Mouse (Mus musculus) limb, embryonic 14.5 days (tissue): ENCODE measurements around the gene Tmem161a. TPM values are rescaled to one million over a fixed set of nuclear protein-coding genes. Genes with fewer than 3 reads are reported as not detected.

Source experiments
- ATAC-seq: fragments of 200-750 bp; cut with Nextera tagmentation; 2 replicates; pipeline ENCODE4 v1.8.0; 2017; ENCODE audit warnings: low read depth, moderate number of reproducible peaks, moderate TSS enrichment; ENCODE audit not compliant: low FRiP score
- DNase-seq: peaks from one replicate; pipeline ENCODE4 v3.0.0-alpha.2; 2015; ENCODE audit warnings: low spot score
- H3K27ac ChIP-seq: fragments of 300-500 bp; sonication (generic); replicated peaks from 2 replicates; pipeline ENCODE4 v1.5.1; 2014; ENCODE audit warnings: low read depth, mild to moderate bottlenecking, low read length, moderate library complexity, mixed read lengths
- H3K27me3 ChIP-seq: fragments of 300-500 bp; sonication (generic); 2 replicates; pipeline ENCODE4 v1.6.1; 2014; ENCODE audit warnings: low read length, mixed read lengths; ENCODE audit not compliant: control insufficient read depth, insufficient read depth
- H3K36me3 ChIP-seq: fragments of 300-500 bp; sonication (generic); 2 replicates; pipeline ENCODE4 v1.6.1; 2014; ENCODE audit warnings: mild to moderate bottlenecking, low read length, moderate library complexity, mixed read lengths; ENCODE audit not compliant: control insufficient read depth, insufficient read depth
- H3K4me1 ChIP-seq: fragments of 300-500 bp; sonication (generic); 2 replicates; pipeline ENCODE4 v1.6.1; 2014; ENCODE audit warnings: antibody characterized with exemption, low read length, mixed read lengths; ENCODE audit not compliant: control insufficient read depth, insufficient read depth
- H3K4me2 ChIP-seq: fragments of 300-500 bp; sonication (generic); replicated peaks from 2 replicates; pipeline ENCODE4 v1.6.1; 2014; ENCODE audit warnings: low read depth, mild to moderate bottlenecking, low read length, moderate library complexity; ENCODE audit not compliant: severe bottlenecking
- H3K4me3 ChIP-seq: fragments of 300-500 bp; sonication (generic); replicated peaks from 2 replicates; pipeline ENCODE4 v1.5.1; 2014; ENCODE audit warnings: low read length
- H3K9ac ChIP-seq: fragments of 300-500 bp; sonication (generic); 2 replicates; pipeline ENCODE4 v1.6.1; 2014; ENCODE audit warnings: mild to moderate bottlenecking, low read depth, low read length, moderate library complexity; ENCODE audit not compliant: severe bottlenecking
- H3K9me3 ChIP-seq: fragments of 300-500 bp; sonication (generic); 2 replicates; pipeline ENCODE4 v1.6.1; 2016; ENCODE audit warnings: low read length; ENCODE audit not compliant: control insufficient read depth
- POLR2A ChIP-seq: fragments of 200-500 bp; IDR thresholded peaks from 2 replicates; pipeline ENCODE4 v1.8.0; 2012; ENCODE audit warnings: inconsistent platforms, mild to moderate bottlenecking, moderate library complexity, borderline replicate concordance; ENCODE audit not compliant: insufficient read depth, insufficient read length; ENCODE audit errors: extremely low read depth
- WGBS: fragments of 180-500 bp; shearing (Covaris S2); extraction: QIAGEN DNeasy Blood & Tissue Kit; methylation state at CpG from one replicate; pipeline ENCODE4 v1.1.7; 2014; 5-methylcytosine and 5-hydroxymethylcytosine counted together
- polyA plus RNA-seq, 2 experiments: library from polyadenylated mRNA; depleted of rRNA in 1 of 2; stranded (reverse) in 1 of 2; unstranded in 1 of 2; fragments of >200 nt; fragmentation: Nextera tagmentation in 1 of 2; extraction: Ambion mirVana in 1 of 2; gene quantifications; 2 replicates each; pipeline versions ENCODE4 v1.2.1 to v1.2.3; 2012 to 2014

Gene Tmem161a
- polyA plus RNA-seq, 2 experiments = 49.9 to 151 TPM

DNA sequence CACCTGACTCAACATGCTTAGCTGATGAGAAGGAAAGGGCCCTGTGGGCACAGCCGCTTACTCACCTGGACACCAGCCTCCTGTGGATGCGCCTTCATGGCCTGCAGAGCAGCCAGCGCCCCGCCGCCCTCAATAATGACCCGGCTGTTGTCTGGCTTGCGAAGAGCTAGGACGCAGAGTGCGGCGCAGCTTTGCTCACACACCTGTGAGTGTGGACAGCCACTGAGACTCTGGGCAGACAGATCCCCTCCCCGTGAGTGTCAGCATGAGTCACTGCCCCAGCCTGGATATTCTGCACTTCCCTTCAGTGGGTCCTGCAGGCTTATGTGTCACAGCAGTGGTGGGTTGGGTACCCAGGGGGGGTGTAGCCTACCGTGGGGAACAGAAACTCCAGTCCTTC, 49.9 kb downstream of the Tmem161a start:
- H3K9me3 ChIP-seq = no peaks in the 10 kb centered on the region
- H3K4me2 ChIP-seq = no peak overlapping the region
- H3K36me3 ChIP-seq = peaks cover 20% of the 10 kb centered on the region
- ATAC-seq (no peak), DNase-seq (no peak)
- H3K9ac ChIP-seq = no peak overlapping the region
- H3K4me1 ChIP-seq = no peaks in the 10 kb centered on the region
- H3K27ac ChIP-seq = no peak overlapping the region
- TF ChIP-seq POLR2A = no peak
- H3K4me3 ChIP-seq = no peak overlapping the region
- no peaks in the 10 kb centered on the region for H3K27me3 ChIP-seq
- WGBS = 91% methylated on average over 11 of the region's 12 CpGs

DNA sequence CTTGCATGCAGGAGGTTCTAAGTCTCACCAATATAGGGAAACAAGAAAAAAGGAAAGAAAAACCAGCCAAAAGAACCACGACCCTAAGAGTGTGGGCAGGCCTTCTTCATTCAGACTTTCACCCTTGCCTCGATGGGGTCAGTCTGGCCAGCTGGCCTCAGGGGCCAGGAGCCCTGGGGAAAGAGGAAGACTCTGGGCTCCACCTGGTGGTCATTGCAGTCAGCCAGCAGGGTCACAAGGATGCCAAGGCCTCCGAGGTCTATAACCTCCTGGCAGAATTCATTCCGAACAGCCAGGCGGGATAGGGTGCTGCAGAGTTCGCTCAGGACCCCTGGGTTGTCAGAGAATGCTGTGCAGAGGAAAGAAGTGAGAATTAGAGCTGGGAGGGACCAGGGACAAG, 51.2 kb downstream of the Tmem161a start:
- H3K9ac ChIP-seq = no peak overlapping the region
- peaks cover 23% of the 10 kb centered on the region for H3K36me3 ChIP-seq
- H3K4me3 ChIP-seq = no peak overlapping the region
- no peak for DNase-seq
- WGBS = 52% methylated on average over 6 of the region's 6 CpGs
- no peaks in the 10 kb centered on the region for H3K9me3 ChIP-seq
- no peaks in the 10 kb centered on the region for H3K27me3 ChIP-seq
- no peak for TF ChIP-seq POLR2A
- H3K4me1 ChIP-seq = no peaks in the 10 kb centered on the region
- ATAC-seq = no peak
- no peak overlapping the region for H3K4me2 ChIP-seq
- no peak overlapping the region for H3K27ac ChIP-seq

DNA sequence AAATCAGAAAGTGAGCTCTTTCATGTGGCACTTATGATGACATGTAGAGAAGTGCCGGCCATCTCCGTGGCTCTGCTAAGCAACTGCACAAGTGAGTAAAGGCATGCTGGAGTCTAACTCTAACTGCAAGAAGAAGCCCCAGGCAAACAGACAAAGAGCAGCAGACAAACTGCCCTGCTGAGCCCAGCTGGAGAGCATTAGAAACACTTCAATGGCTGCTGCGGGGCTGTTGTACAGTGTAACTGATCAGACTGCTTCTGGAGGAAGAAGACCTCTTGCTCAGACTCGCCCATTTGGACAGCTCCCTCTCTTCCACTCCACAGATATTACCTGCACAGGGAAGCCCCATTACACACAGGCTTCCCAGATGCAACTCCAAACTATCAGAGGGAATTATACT, 55.8 kb downstream of the Tmem161a start:
- no peak for TF ChIP-seq POLR2A
- ATAC-seq (no peak), DNase-seq (no peak)
- Histone ChIP-seq H3K4me2 (no peak overlapping the region), H3K27me3 (no peaks in the 10 kb centered on the region), H3K9ac (no peak overlapping the region), H3K9me3 (no peaks in the 10 kb centered on the region), H3K27ac (no peak overlapping the region), H3K4me3 (no peak overlapping the region), H3K36me3 (peaks cover 34% of the 10 kb centered on the region), H3K4me1 (no peaks in the 10 kb centered on the region)
- 71% methylated on average over 4 of the region's 4 CpGs for WGBS

DNA sequence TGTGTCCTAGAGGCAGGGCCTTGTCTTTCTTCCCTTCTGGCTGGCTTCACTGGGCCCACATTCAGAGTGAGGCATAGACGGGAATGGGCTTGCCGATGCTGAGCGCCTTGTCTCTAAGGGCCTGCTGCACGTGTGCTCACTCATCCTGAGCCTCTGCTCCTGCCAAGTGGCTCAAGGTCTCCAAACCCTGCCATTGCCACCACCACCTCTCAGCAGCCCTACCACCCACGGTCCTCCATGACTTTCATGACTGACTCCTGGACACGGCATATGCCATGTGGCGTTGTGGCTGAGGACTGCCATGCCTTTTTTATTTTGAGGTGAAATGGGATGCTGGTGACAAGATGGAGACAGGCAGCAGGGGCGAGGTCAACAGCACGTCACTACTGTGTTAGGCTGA, 58.7 kb downstream of the Tmem161a start:
- no peak overlapping the region for H3K4me2 ChIP-seq
- peaks cover 12% of the 10 kb centered on the region for H3K4me1 ChIP-seq
- no peak for TF ChIP-seq POLR2A
- 92% methylated on average over 9 of the region's 9 CpGs for WGBS
- ATAC-seq (no peak), DNase-seq (no peak)
- H3K27me3 ChIP-seq = no peaks in the 10 kb centered on the region
- no peak overlapping the region for H3K4me3 ChIP-seq
- no peak overlapping the region for H3K27ac ChIP-seq
- H3K9me3 ChIP-seq = no peaks in the 10 kb centered on the region
- H3K9ac ChIP-seq = 0 out of 2 replicates have a peak overlapping the region, but pooled peaks have one; percentile 3
- peaks cover 22% of the 10 kb centered on the region; the same call in 1 of the 2 replicates for H3K36me3 ChIP-seq

Other genes starting within 250 kb of the Tmem161a start
- 49.2 and 62.3 TPM in 2 replicates for gene Gatad2a, start 176.0 kb upstream of the Tmem161a start, polyA plus RNA-seq (2012; rRNA removed)
- gene Gatad2a, start 176.0 kb upstream of the Tmem161a start, polyA plus RNA-seq (2014; fragmentation: Nextera tagmentation; extraction: Ambion mirVana) = 65.0 and 78.3 TPM in 2 replicates
- gene Mau2, start 129.6 kb upstream of the Tmem161a start, polyA plus RNA-seq (2012; rRNA removed) = 85.5 and 124 TPM in 2 replicates
- gene Mau2, start 129.6 kb upstream of the Tmem161a start, polyA plus RNA-seq (2014; fragmentation: Nextera tagmentation; extraction: Ambion mirVana) = 50.5 and 51.8 TPM in 2 replicates
- 21.3 and 25.4 TPM in 2 replicates for gene Sugp1, start 129.5 kb upstream of the Tmem161a start, polyA plus RNA-seq (2012; rRNA removed)
- gene Sugp1, start 129.5 kb upstream of the Tmem161a start, polyA plus RNA-seq (2014; fragmentation: Nextera tagmentation; extraction: Ambion mirVana) = 32.6 and 34.4 TPM in 2 replicates
- gene Tm6sf2, start 99.4 kb upstream of the Tmem161a start, polyA plus RNA-seq (2012; rRNA removed) = 5.2 and 7.2 TPM in 2 replicates
- gene Tm6sf2, start 99.4 kb upstream of the Tmem161a start, polyA plus RNA-seq (2014; fragmentation: Nextera tagmentation; extraction: Ambion mirVana) = 0.54 and 1.2 TPM in 2 replicates
- 0.23 and 0.38 TPM in 2 replicates for gene Hapln4, start 88.9 kb upstream of the Tmem161a start, polyA plus RNA-seq (2012; rRNA removed)
- 0.41 TPM in 1 of 2 replicates, not detected in the other for gene Hapln4, start 88.9 kb upstream of the Tmem161a start, polyA plus RNA-seq (2014; fragmentation: Nextera tagmentation; extraction: Ambion mirVana)
- 0.58 and 0.59 TPM in 2 replicates for gene Ncan, start 51.5 kb upstream of the Tmem161a start, polyA plus RNA-seq (2012; rRNA removed)
- gene Ncan, start 51.5 kb upstream of the Tmem161a start, polyA plus RNA-seq (2014; fragmentation: Nextera tagmentation; extraction: Ambion mirVana) = 0.25 and 0.48 TPM in 2 replicates
- 17.4 and 19.3 TPM in 2 replicates for gene Nr2c2ap, start 41.0 kb upstream of the Tmem161a start, polyA plus RNA-seq (2012; rRNA removed)
- 18.3 and 20.8 TPM in 2 replicates for gene Nr2c2ap, start 41.0 kb upstream of the Tmem161a start, polyA plus RNA-seq (2014; fragmentation: Nextera tagmentation; extraction: Ambion mirVana)
- 33.5 and 38.6 TPM in 2 replicates for gene Rfxank, start 33.2 kb upstream of the Tmem161a start, polyA plus RNA-seq (2012; rRNA removed)
- 17.6 and 17.8 TPM in 2 replicates for gene Rfxank, start 33.2 kb upstream of the Tmem161a start, polyA plus RNA-seq (2014; fragmentation: Nextera tagmentation; extraction: Ambion mirVana)
- gene Borcs8, start 32.9 kb upstream of the Tmem161a start, polyA plus RNA-seq (2012; rRNA removed) = 84.2 and 89.1 TPM in 2 replicates
- gene Borcs8, start 32.9 kb upstream of the Tmem161a start, polyA plus RNA-seq (2014; fragmentation: Nextera tagmentation; extraction: Ambion mirVana) = 61.4 and 61.8 TPM in 2 replicates
- 0.67 and 0.82 TPM in 2 replicates for gene Mef2b, start 32.6 kb upstream of the Tmem161a start, polyA plus RNA-seq (2012; rRNA removed)
- gene Mef2b, start 32.6 kb upstream of the Tmem161a start, polyA plus RNA-seq (2014; fragmentation: Nextera tagmentation; extraction: Ambion mirVana) = 0.37 TPM in 1 of 2 replicates, not detected in the other
- gene Slc25a42, start 39.9 kb downstream of the Tmem161a start, polyA plus RNA-seq (2012; rRNA removed) = 23.6 and 27.9 TPM in 2 replicates
- 3.6 and 4.1 TPM in 2 replicates for gene Slc25a42, start 39.9 kb downstream of the Tmem161a start, polyA plus RNA-seq (2014; fragmentation: Nextera tagmentation; extraction: Ambion mirVana)
- gene Sugp2, start 61.9 kb downstream of the Tmem161a start, polyA plus RNA-seq (2012; rRNA removed) = 78.7 and 84.4 TPM in 2 replicates
- gene Sugp2, start 61.9 kb downstream of the Tmem161a start, polyA plus RNA-seq (2014; fragmentation: Nextera tagmentation; extraction: Ambion mirVana) = 30.6 and 33.8 TPM in 2 replicates
- gene Armc6, start 62.1 kb downstream of the Tmem161a start, polyA plus RNA-seq (2012; rRNA removed) = 35.0 and 42.3 TPM in 2 replicates
- gene Armc6, start 62.1 kb downstream of the Tmem161a start, polyA plus RNA-seq (2014; fragmentation: Nextera tagmentation; extraction: Ambion mirVana) = 22.8 and 26.8 TPM in 2 replicates
- 81.2 and 81.3 TPM in 2 replicates for gene Homer3, start 110.5 kb downstream of the Tmem161a start, polyA plus RNA-seq (2012; rRNA removed)
- gene Homer3, start 110.5 kb downstream of the Tmem161a start, polyA plus RNA-seq (2014; fragmentation: Nextera tagmentation; extraction: Ambion mirVana) = 38.2 and 43.9 TPM in 2 replicates
- gene Ddx49, start 130.1 kb downstream of the Tmem161a start, polyA plus RNA-seq (2012; rRNA removed) = 58.1 and 66.2 TPM in 2 replicates
- gene Ddx49, start 130.1 kb downstream of the Tmem161a start, polyA plus RNA-seq (2014; fragmentation: Nextera tagmentation; extraction: Ambion mirVana) = 52.9 and 55.4 TPM in 2 replicates
- gene Cope, start 130.2 kb downstream of the Tmem161a start, polyA plus RNA-seq (2012; rRNA removed) = 379 and 443 TPM in 2 replicates
- 340 and 371 TPM in 2 replicates for gene Cope, start 130.2 kb downstream of the Tmem161a start, polyA plus RNA-seq (2014; fragmentation: Nextera tagmentation; extraction: Ambion mirVana)
- gene Cers1, start 143.4 kb downstream of the Tmem161a start, polyA plus RNA-seq (2012; rRNA removed) = 12.4 and 22.0 TPM in 2 replicates
- 12.0 and 12.9 TPM in 2 replicates for gene Cers1, start 143.4 kb downstream of the Tmem161a start, polyA plus RNA-seq (2014; fragmentation: Nextera tagmentation; extraction: Ambion mirVana)
- 5.4 and 5.7 TPM in 2 replicates for gene Gdf1, start 157.5 kb downstream of the Tmem161a start, polyA plus RNA-seq (2012; rRNA removed)
- gene Gdf1, start 157.5 kb downstream of the Tmem161a start, polyA plus RNA-seq (2014; fragmentation: Nextera tagmentation; extraction: Ambion mirVana) = 1.2 TPM in 2 replicates
- 39.0 and 47.6 TPM in 2 replicates for gene Upf1, start 180.9 kb downstream of the Tmem161a start, polyA plus RNA-seq (2012; rRNA removed)
- 22.3 and 25.5 TPM in 2 replicates for gene Upf1, start 180.9 kb downstream of the Tmem161a start, polyA plus RNA-seq (2014; fragmentation: Nextera tagmentation; extraction: Ambion mirVana)
- gene Comp, start 201.2 kb downstream of the Tmem161a start, polyA plus RNA-seq (2012; rRNA removed) = 136 and 173 TPM in 2 replicates
- gene Comp, start 201.2 kb downstream of the Tmem161a start, polyA plus RNA-seq (2014; fragmentation: Nextera tagmentation; extraction: Ambion mirVana) = 36.7 and 46.3 TPM in 2 replicates